Mouse (Mus musculus) midbrain, embryonic 12.5 days (tissue): Measurements from ENCODE around the gene Dglucy. TPM values are rescaled to one million over a fixed set of nuclear protein-coding genes. Genes with fewer than 3 reads are reported as not detected.

Experiments used
- ATAC-seq: fragments of 200-750 bp; cut with Nextera tagmentation; 2 replicates; pipeline ENCODE4 v1.8.0; 2017; ENCODE audit warnings: low read depth, moderate TSS enrichment, moderate library complexity; ENCODE audit not compliant: low FRiP score
- H3K27ac ChIP-seq: fragments of 300-500 bp; sonication (generic); replicated peaks from 2 replicates; pipeline ENCODE4 v1.5.1; 2016; ENCODE audit warnings: mild to moderate bottlenecking
- H3K27me3 ChIP-seq: fragments of 300-500 bp; sonication (generic); 2 replicates; pipeline ENCODE4 v1.6.1; 2016; ENCODE audit warnings: mild to moderate bottlenecking
- H3K36me3 ChIP-seq: fragments of 300-500 bp; sonication (generic); 2 replicates; pipeline ENCODE4 v1.6.1; 2016
- H3K4me1 ChIP-seq: fragments of 300-500 bp; sonication (generic); 2 replicates; pipeline ENCODE4 v1.6.1; 2016
- H3K4me2 ChIP-seq: fragments of 300-500 bp; sonication (generic); replicated peaks from 2 replicates; pipeline ENCODE4 v1.6.1; 2016; ENCODE audit warnings: mild to moderate bottlenecking, moderate library complexity
- H3K4me3 ChIP-seq: fragments of 300-500 bp; sonication (generic); 2 replicates; pipeline ENCODE4 v1.5.1; 2016; ENCODE audit warnings: mild to moderate bottlenecking
- H3K9ac ChIP-seq: fragments of 300-500 bp; sonication (generic); replicated peaks from 2 replicates; pipeline ENCODE4 v1.6.1; 2016; ENCODE audit warnings: mild to moderate bottlenecking, moderate library complexity
- H3K9me3 ChIP-seq: fragments of 300-500 bp; sonication (generic); 2 replicates; pipeline ENCODE4 v1.6.1; 2016; ENCODE audit warnings: mild to moderate bottlenecking
- WGBS: fragments of 180-500 bp; shearing (Covaris S2); methylation state at CpG from one replicate; pipeline ENCODE4 v1.1.7; 2016; 5-methylcytosine and 5-hydroxymethylcytosine counted together
- polyA plus RNA-seq: library from polyadenylated mRNA; unstranded; fragments of >200 nt; fragmentation: Nextera tagmentation; extraction: Ambion mirVana; gene quantifications from 2 replicates; pipeline ENCODE4 v1.2.1, GENCODE M21; 2016

The Dglucy gene
- 0.80 and 1.2 TPM in 2 replicates for polyA plus RNA-seq

GRCm38 (mm10) chr12:100778934-100779865 is at the start of gene Dglucy:
Dglucy (plus strand) TSS chr12:100779057.
- Histone ChIP-seq H3K4me2 (peak within 1 kb of the TSS; percentile 21), H3K27me3 (no peaks in the 10 kb centered on the region), H3K36me3 (no peaks in the 10 kb centered on the region), H3K4me1 (peaks cover 8% of the 10 kb centered on the region), H3K4me3 (no peak within 1 kb of the TSS), H3K9ac (peak within 1 kb of the TSS; percentile 20; the same call in 1 of the 2 replicates), H3K27ac (peak within 1 kb of the TSS; percentile 72), H3K9me3 (no peaks in the 10 kb centered on the region)
- peak; percentile 77 for ATAC-seq
- 64% methylated on average over 12 of the region's 12 CpGs for WGBS

GRCm38 (mm10) chr12:100735156-100735555 is 43.7 kb upstream of the Dglucy start:
- H3K36me3 ChIP-seq, result no peaks in the 10 kb centered on the region
- no peaks in the 10 kb centered on the region for H3K4me1 ChIP-seq
- no peak overlapping the region for H3K4me2 ChIP-seq
- H3K27ac ChIP-seq, result no peak overlapping the region
- no peak overlapping the region for H3K9ac ChIP-seq
- no peaks in the 10 kb centered on the region for H3K9me3 ChIP-seq
- ATAC-seq, result no peak
- no peak overlapping the region for H3K4me3 ChIP-seq
- no peaks in the 10 kb centered on the region for H3K27me3 ChIP-seq
- WGBS, result 72% methylated on average over 5 of the region's 5 CpGs

GRCm38 (mm10) chr12:100735581-100735980 is 43.3 kb upstream of the Dglucy start:
- no peak for ATAC-seq
- no peak overlapping the region; the same call in 1 of the 2 replicates for H3K9ac ChIP-seq
- no peaks in the 10 kb centered on the region for H3K9me3 ChIP-seq
- no peaks in the 10 kb centered on the region for H3K4me1 ChIP-seq
- 87% methylated on average over 2 of the region's 2 CpGs for WGBS
- no peaks in the 10 kb centered on the region for H3K36me3 ChIP-seq
- no peaks in the 10 kb centered on the region for H3K27me3 ChIP-seq
- no peak overlapping the region for H3K4me2 ChIP-seq
- no peak overlapping the region for H3K4me3 ChIP-seq
- no peak overlapping the region for H3K27ac ChIP-seq

DNA sequence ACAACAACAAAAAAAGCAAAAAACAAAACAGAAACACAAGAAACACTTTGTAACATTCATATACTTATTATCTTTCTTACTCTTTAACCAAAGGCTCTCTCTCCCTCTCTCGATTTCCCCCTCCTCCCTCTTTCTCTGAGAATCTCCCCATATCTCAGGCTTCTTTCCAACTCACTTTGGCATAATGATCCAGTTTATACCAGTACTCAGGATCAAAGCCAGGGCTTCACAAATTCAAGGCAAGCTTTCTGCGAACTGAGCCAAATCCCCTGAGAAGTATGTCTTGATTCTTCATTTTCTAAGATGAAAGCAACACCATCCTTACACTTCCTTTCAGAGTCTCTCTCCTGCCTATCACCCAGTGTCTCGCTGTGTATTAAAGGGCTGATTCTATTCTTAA is 40.4 kb upstream of the Dglucy start:
- 68% methylated on average over 3 of the region's 3 CpGs for WGBS
- Histone ChIP-seq H3K36me3 (no peaks in the 10 kb centered on the region), H3K4me1 (no peaks in the 10 kb centered on the region), H3K4me3 (no peak overlapping the region), H3K4me2 (no peak overlapping the region), H3K9me3 (no peaks in the 10 kb centered on the region), H3K27me3 (no peaks in the 10 kb centered on the region), H3K9ac (no peak overlapping the region), H3K27ac (no peak overlapping the region)
- ATAC-seq, result no peak

GRCm38 (mm10) chr12:100739011-100739570 is 39.8 kb upstream of the Dglucy start:
- no peaks in the 10 kb centered on the region for H3K9me3 ChIP-seq
- H3K4me3 ChIP-seq, result no peak overlapping the region
- no peak overlapping the region for H3K9ac ChIP-seq
- WGBS, result 70% methylated on average over 4 of the region's 4 CpGs
- no peak overlapping the region for H3K4me2 ChIP-seq
- no peaks in the 10 kb centered on the region for H3K36me3 ChIP-seq
- no peak for ATAC-seq
- no peak overlapping the region for H3K27ac ChIP-seq
- no peaks in the 10 kb centered on the region for H3K4me1 ChIP-seq
- H3K27me3 ChIP-seq, result no peaks in the 10 kb centered on the region

- no peak for ATAC-seq
- no peaks in the 10 kb centered on the region for H3K36me3 ChIP-seq
- 90% methylated on average over 5 of the region's 5 CpGs for WGBS
- H3K4me3 ChIP-seq, result no peak overlapping the region
- H3K9me3 ChIP-seq, result no peaks in the 10 kb centered on the region
- no peak overlapping the region for H3K9ac ChIP-seq
- no peaks in the 10 kb centered on the region for H3K27me3 ChIP-seq
- no peaks in the 10 kb centered on the region for H3K4me1 ChIP-seq
- no peak overlapping the region for H3K4me2 ChIP-seq
- no peak overlapping the region for H3K27ac ChIP-seq
Measured at GRCm38 (mm10) chr12:100740313-100740712, 38.5 kb upstream of the Dglucy start.

GRCm38 (mm10) chr12:100742468-100742867 is 36.4 kb upstream of the Dglucy start:
- Histone ChIP-seq H3K4me3 (no peak overlapping the region), H3K27ac (no peak overlapping the region), H3K9me3 (no peaks in the 10 kb centered on the region), H3K4me2 (no peak overlapping the region), H3K27me3 (no peaks in the 10 kb centered on the region), H3K36me3 (no peaks in the 10 kb centered on the region), H3K9ac (no peak overlapping the region), H3K4me1 (no peaks in the 10 kb centered on the region)
- ATAC-seq, result no peak
- 73% methylated on average over 2 of the region's 2 CpGs for WGBS

- ATAC-seq, result no peak
- H3K4me1 ChIP-seq, result no peaks in the 10 kb centered on the region; the same call in 1 of the 2 replicates
- H3K27me3 ChIP-seq, result no peaks in the 10 kb centered on the region
- H3K27ac ChIP-seq, result no peak overlapping the region
- WGBS, result 63% methylated on average over 1 of the region's 1 CpGs
- H3K4me2 ChIP-seq, result no peak overlapping the region
- H3K9ac ChIP-seq, result no peak overlapping the region
- no peaks in the 10 kb centered on the region for H3K36me3 ChIP-seq
- H3K9me3 ChIP-seq, result 0 out of 2 replicates have a peak, but pooled peaks cover 3% of the 10 kb centered on the region
- no peak overlapping the region for H3K4me3 ChIP-seq
Measured at GRCm38 (mm10) chr12:100752977-100753376, 25.9 kb upstream of the Dglucy start.

DNA sequence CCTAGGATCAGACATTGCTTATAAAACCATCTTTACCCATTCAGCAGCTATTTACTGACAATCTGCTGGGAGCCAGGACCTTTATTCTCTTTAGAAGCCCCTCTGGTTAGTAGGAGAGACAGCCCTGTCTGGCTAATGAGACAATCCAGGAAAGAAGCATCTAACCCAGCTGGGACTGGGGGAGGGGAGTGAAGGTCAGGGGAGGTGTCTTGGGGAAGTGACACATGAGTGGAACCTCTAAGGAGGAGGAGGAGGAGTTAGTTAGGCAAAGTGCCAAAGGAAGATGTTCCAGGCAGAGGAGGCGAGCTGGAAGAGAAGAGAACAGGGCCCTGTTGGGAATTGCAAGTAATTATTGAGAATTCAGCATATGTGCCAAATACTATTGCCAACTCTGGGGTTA is 25.1 kb upstream of the Dglucy start:
- Histone ChIP-seq H3K9ac (no peak overlapping the region), H3K36me3 (no peaks in the 10 kb centered on the region), H3K27me3 (no peaks in the 10 kb centered on the region), H3K27ac (no peak overlapping the region), H3K9me3 (0 out of 2 replicates have a peak, but pooled peaks cover 3% of the 10 kb centered on the region), H3K4me3 (no peak overlapping the region), H3K4me1 (no peaks in the 10 kb centered on the region; the same call in 1 of the 2 replicates), H3K4me2 (no peak overlapping the region)
- no peak for ATAC-seq
- 73% methylated on average over 1 of the region's 1 CpGs for WGBS

GRCm38 (mm10) chr12:100757427-100757826 is 21.4 kb upstream of the Dglucy start:
- no peak overlapping the region for H3K9ac ChIP-seq
- 0 out of 2 replicates have a peak, but pooled peaks cover 3% of the 10 kb centered on the region for H3K9me3 ChIP-seq
- no peak for ATAC-seq
- no peak overlapping the region for H3K27ac ChIP-seq
- H3K4me1 ChIP-seq, result no peaks in the 10 kb centered on the region; the same call in 1 of the 2 replicates
- H3K36me3 ChIP-seq, result no peaks in the 10 kb centered on the region
- H3K4me3 ChIP-seq, result no peak overlapping the region
- 31% methylated on average over 4 of the region's 4 CpGs for WGBS
- no peak overlapping the region for H3K4me2 ChIP-seq
- H3K27me3 ChIP-seq, result no peaks in the 10 kb centered on the region

GRCm38 (mm10) chr12:100762663-100763425 is 16.0 kb upstream of the Dglucy start:
- Histone ChIP-seq H3K9me3 (no peaks in the 10 kb centered on the region), H3K4me1 (peaks cover 7% of the 10 kb centered on the region; the same call in 1 of the 2 replicates), H3K4me2 (no peak overlapping the region), H3K27ac (no peak overlapping the region), H3K9ac (no peak overlapping the region), H3K36me3 (no peaks in the 10 kb centered on the region), H3K27me3 (no peaks in the 10 kb centered on the region), H3K4me3 (no peak overlapping the region)
- WGBS, result 60% methylated on average over 11 of the region's 11 CpGs
- ATAC-seq, result no peak
